Mouse (Mus musculus) C2C12 (cell line): ENCODE measurements around the gene Foxs1.

Experiments
- CEBPB ChIP-seq: IDR thresholded peaks from one replicate; pipeline ENCODE4 v1.6.1; 2011; ENCODE audit warnings: low read depth, mild to moderate bottlenecking, control low read depth, moderate library complexity
- CTCF ChIP-seq: IDR thresholded peaks from one replicate; pipeline ENCODE4 v1.5.1; 2011; ENCODE audit not compliant: control insufficient read depth, insufficient read depth, insufficient read length
- FOSL1 ChIP-seq: IDR thresholded peaks from one replicate; pipeline ENCODE4 v1.8.0; 2011; ENCODE audit warnings: mild to moderate bottlenecking, low read length; ENCODE audit not compliant: poor library complexity, insufficient read depth, severe bottlenecking
- MAX ChIP-seq: IDR thresholded peaks from one replicate; pipeline ENCODE4 v1.6.1; 2011; ENCODE audit warnings: mild to moderate bottlenecking, control low read depth
- MYOD1 ChIP-seq: IDR thresholded peaks from one replicate; pipeline ENCODE4 v1.6.1; 2011; ENCODE audit warnings: low read depth; ENCODE audit not compliant: control insufficient read depth, insufficient read length
- MYOG ChIP-seq: IDR thresholded peaks from one replicate; pipeline ENCODE4 v1.6.1; 2011; ENCODE audit not compliant: control insufficient read depth, insufficient read length; ENCODE audit errors: extremely low read depth

DNA sequence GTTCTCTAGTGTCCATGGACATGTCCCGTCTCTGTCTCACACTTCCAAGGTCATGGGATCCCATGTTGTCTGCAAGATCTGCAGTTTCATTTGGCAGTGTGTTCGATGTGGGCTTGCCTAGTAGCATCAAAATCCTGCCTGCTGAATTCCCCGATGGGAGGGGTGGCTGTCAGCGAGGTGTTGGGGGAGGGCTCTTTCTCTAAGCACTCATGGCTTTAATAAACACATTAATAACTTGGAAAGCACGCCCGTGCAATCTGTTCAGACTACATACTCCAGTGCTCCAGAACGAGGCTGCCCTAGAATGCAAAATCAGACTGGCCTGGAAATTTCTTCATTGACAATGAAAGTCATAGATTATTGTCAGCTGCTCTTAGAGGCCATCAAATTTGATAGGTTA lies 14.1 kb upstream of the Foxs1 start:
- TF ChIP-seq CTCF, result no peak
- no peak for TF ChIP-seq MAX
- no peak for TF ChIP-seq MYOG
- no peak for TF ChIP-seq MYOD1
- no peak for TF ChIP-seq FOSL1
- TF ChIP-seq CEBPB, result no peak
